Mouse (Mus musculus): ENCODE data around the gene Kcnj16.

GRCm38 (mm10) chr11:111064751-111065527 lies 97.1 kb downstream of the Kcnj16 start:
- no peak for TF ChIP-seq GATA1 (IDR thresholded peaks at IDR 0.05; ENCODE audit: borderline replicate concordance, low read length)
- no peak for TF ChIP-seq FLI1 (IDR thresholded peaks at IDR 0.05; ENCODE audit: low read length)
